Mouse (Mus musculus) forebrain, embryonic 14.5 days (tissue): ENCODE measurements at regions not wholly inside any gene's neighbourhood (a gene's known extent, or its start where the extent isn't known, plus 50 kb on each side); places are given as distances from the start of the nearest gene placed in this dataset.

Source experiments
- ATAC-seq: fragments of 200-750 bp; cut with Nextera tagmentation; 2 replicates; pipeline ENCODE4 v1.8.0; 2017; ENCODE audit warnings: mild to moderate bottlenecking, moderate library complexity
- DNase-seq: peaks from one replicate; pipeline ENCODE4 v3.0.0-alpha.2; 2015; ENCODE audit warnings: low spot score
- H3K27ac ChIP-seq: fragments of 300-500 bp; sonication (generic); 2 replicates; pipeline ENCODE4 v1.5.1; 2014; ENCODE audit warnings: low read depth, mild to moderate bottlenecking, control low read depth, low read length, moderate library complexity
- H3K27me3 ChIP-seq: fragments of 300-500 bp; sonication (generic); replicated peaks from 2 replicates; pipeline ENCODE4 v1.6.1; 2014; ENCODE audit warnings: low read length, control low read depth, mixed read lengths; ENCODE audit not compliant: control insufficient read depth, insufficient read depth
- H3K36me3 ChIP-seq: fragments of 300-500 bp; sonication (generic); 2 replicates; pipeline ENCODE4 v1.6.1; 2014; ENCODE audit warnings: low read length, control low read depth; ENCODE audit not compliant: control insufficient read depth, insufficient read depth
- H3K4me1 ChIP-seq: fragments of 300-500 bp; sonication (generic); 2 replicates; pipeline ENCODE4 v1.6.1; 2014; ENCODE audit warnings: antibody characterized with exemption, low read length, control low read depth; ENCODE audit not compliant: control insufficient read depth, insufficient read depth
- H3K4me2 ChIP-seq: fragments of 300-500 bp; sonication (generic); 2 replicates; pipeline ENCODE4 v1.6.1; 2014; ENCODE audit warnings: mild to moderate bottlenecking, control low read depth, low read length
- H3K4me3 ChIP-seq: fragments of 300-500 bp; sonication (generic); 2 replicates; pipeline ENCODE4 v1.5.1; 2014; ENCODE audit warnings: low read depth, low read length, control low read depth
- H3K9ac ChIP-seq: fragments of 300-500 bp; sonication (generic); 2 replicates; pipeline ENCODE4 v1.6.1; 2014; ENCODE audit warnings: mild to moderate bottlenecking, low read length, control low read depth, moderate library complexity
- H3K9me3 ChIP-seq: fragments of 300-500 bp; sonication (generic); replicated peaks from 2 replicates; pipeline ENCODE4 v1.6.1; 2016; ENCODE audit warnings: low read length, control low read depth, mixed read lengths; ENCODE audit not compliant: control insufficient read depth
- WGBS: fragments of 180-500 bp; shearing (Covaris S2); extraction: QIAGEN DNeasy Blood & Tissue Kit; methylation state at CpG from one replicate; pipeline ENCODE4 v1.1.7; 2014; 5-methylcytosine and 5-hydroxymethylcytosine counted together

GRCm38 (mm10) chr12:12547477-12547876, 285.5 kb downstream of the Fam49a start:
- H3K4me3 ChIP-seq = no peak overlapping the region
- no peak overlapping the region for H3K27ac ChIP-seq
- DNase-seq (no peak), ATAC-seq (no peak)
- no peak overlapping the region for H3K9ac ChIP-seq
- no peaks in the 10 kb centered on the region for H3K9me3 ChIP-seq
- no peaks in the 10 kb centered on the region for H3K4me1 ChIP-seq
- no peaks in the 10 kb centered on the region for H3K27me3 ChIP-seq
- H3K36me3 ChIP-seq = no peaks in the 10 kb centered on the region
- WGBS = 91% methylated on average over 1 of the region's 1 CpGs
- no peak overlapping the region for H3K4me2 ChIP-seq

- Histone ChIP-seq H3K27ac (no peak overlapping the region), H3K9me3 (no peaks in the 10 kb centered on the region), H3K4me3 (no peak overlapping the region), H3K27me3 (no peaks in the 10 kb centered on the region), H3K36me3 (no peaks in the 10 kb centered on the region), H3K4me2 (no peak overlapping the region), H3K9ac (no peak overlapping the region), H3K4me1 (no peaks in the 10 kb centered on the region)
- DNase-seq = no peak
- 94% methylated on average over 5 of the region's 5 CpGs for WGBS
- no peak for ATAC-seq
Measured at GRCm38 (mm10) chr12:12546372-12547031, 284.6 kb downstream of the Fam49a start.

- ATAC-seq (no peak), DNase-seq (no peak)
- WGBS = 31% methylated on average over 13 of the region's 13 CpGs
- Histone ChIP-seq H3K4me3 (no peak overlapping the region), H3K9me3 (no peaks in the 10 kb centered on the region), H3K9ac (no peak overlapping the region), H3K4me2 (no peak overlapping the region), H3K36me3 (no peaks in the 10 kb centered on the region), H3K27me3 (no peaks in the 10 kb centered on the region), H3K27ac (no peak overlapping the region), H3K4me1 (no peaks in the 10 kb centered on the region; the same call in 1 of the 2 replicates)
Measured at GRCm38 (mm10) chr12:12541076-12542070, 279.4 kb downstream of the Fam49a start.

GRCm38 (mm10) chr12:12539291-12539690, 277.4 kb downstream of the Fam49a start:
- no peaks in the 10 kb centered on the region for H3K27me3 ChIP-seq
- ATAC-seq (no peak), DNase-seq (no peak)
- no peaks in the 10 kb centered on the region for H3K36me3 ChIP-seq
- 91% methylated on average over 3 of the region's 3 CpGs for WGBS
- no peaks in the 10 kb centered on the region for H3K9me3 ChIP-seq
- no peak overlapping the region for H3K27ac ChIP-seq
- no peaks in the 10 kb centered on the region; the same call in 1 of the 2 replicates for H3K4me1 ChIP-seq
- no peak overlapping the region for H3K4me2 ChIP-seq
- H3K9ac ChIP-seq = no peak overlapping the region
- no peak overlapping the region for H3K4me3 ChIP-seq

GRCm38 (mm10) chr12:12534779-12535178, 272.8 kb downstream of the Fam49a start:
- 12% methylated on average over 2 of the region's 2 CpGs for WGBS
- no peaks in the 10 kb centered on the region for H3K36me3 ChIP-seq
- DNase-seq = no peak
- no peak overlapping the region for H3K27ac ChIP-seq
- no peak overlapping the region for H3K4me2 ChIP-seq
- no peaks in the 10 kb centered on the region for H3K9me3 ChIP-seq
- H3K9ac ChIP-seq = no peak overlapping the region
- no peaks in the 10 kb centered on the region for H3K4me1 ChIP-seq
- no peaks in the 10 kb centered on the region for H3K27me3 ChIP-seq
- no peak overlapping the region for H3K4me3 ChIP-seq
- ATAC-seq = no peak

- ATAC-seq = no peak
- Histone ChIP-seq H3K9me3 (no peaks in the 10 kb centered on the region), H3K4me2 (no peak overlapping the region), H3K27me3 (no peaks in the 10 kb centered on the region), H3K4me3 (no peak overlapping the region), H3K36me3 (no peaks in the 10 kb centered on the region), H3K27ac (no peak overlapping the region), H3K4me1 (peaks cover 11% of the 10 kb centered on the region), H3K9ac (no peak overlapping the region)
- no peak for DNase-seq
- 68% methylated on average over 6 of the region's 6 CpGs for WGBS
Measured at GRCm38 (mm10) chr12:12530796-12531195, 268.9 kb downstream of the Fam49a start.

GRCm38 (mm10) chr12:12529541-12529940, 267.6 kb downstream of the Fam49a start:
- no peaks in the 10 kb centered on the region for H3K36me3 ChIP-seq
- H3K4me1 ChIP-seq = peaks cover 11% of the 10 kb centered on the region
- no peak overlapping the region for H3K4me2 ChIP-seq
- H3K9me3 ChIP-seq = no peaks in the 10 kb centered on the region
- H3K4me3 ChIP-seq = no peak overlapping the region
- WGBS = 83% methylated on average over 5 of the region's 5 CpGs
- DNase-seq (no peak), ATAC-seq (no peak)
- no peak overlapping the region for H3K9ac ChIP-seq
- H3K27ac ChIP-seq = no peak overlapping the region; the same call in 1 of the 2 replicates
- no peaks in the 10 kb centered on the region for H3K27me3 ChIP-seq

GRCm38 (mm10) chr12:12528478-12528981, 266.6 kb downstream of the Fam49a start:
- peaks cover 11% of the 10 kb centered on the region for H3K4me1 ChIP-seq
- no peaks in the 10 kb centered on the region for H3K36me3 ChIP-seq
- WGBS = 5% methylated on average over 3 of the region's 3 CpGs
- DNase-seq (no peak), ATAC-seq (peak; percentile 28; the same call in 1 of the 2 replicates)
- no peak overlapping the region for H3K4me3 ChIP-seq
- H3K27me3 ChIP-seq = no peaks in the 10 kb centered on the region
- peak overlapping the region; percentile 4; the same call in 1 of the 2 replicates for H3K9ac ChIP-seq
- H3K9me3 ChIP-seq = no peaks in the 10 kb centered on the region
- peak overlapping the region; percentile 63; the same call in 1 of the 2 replicates for H3K27ac ChIP-seq
- no peak overlapping the region for H3K4me2 ChIP-seq
